Mouse (Mus musculus) ES-Bruce4 (cell line): ENCODE data around the gene Lhcgr.
"Not testable (repeated sequence)": the region's sequence is repeated elsewhere in the genome, so short reads cannot be mapped to it uniquely, and the experiment has no call there.

Experiments used
- CTCF ChIP-seq: IDR thresholded peaks from one replicate; pipeline ENCODE4 v1.8.1; 2011; ENCODE audit warnings: low read depth, low read length
- EP300 ChIP-seq: IDR thresholded peaks from 2 replicates; pipeline ENCODE4 v1.6.1; 2011; ENCODE audit warnings: low read depth, low read length; ENCODE audit not compliant: insufficient read depth
- POLR2A ChIP-seq: IDR thresholded peaks from one replicate; pipeline ENCODE4 v1.8.1; 2011; ENCODE audit warnings: low read length; ENCODE audit not compliant: insufficient read depth

GRCm38 (mm10) chr17:88812943-88813342 lies 21.2 kb upstream of the Lhcgr start:
- TF ChIP-seq CTCF, POLR2A: not testable (repeated sequence)
- 0 out of 2 replicates have a peak, but pooled peaks have one; percentile 58 for TF ChIP-seq EP300
